Mouse (Mus musculus) c-Kit-positive CD71-negative TER-119-negative erythroid progenitor cells, embryonic 14.5 days (primary cell): ENCODE measurements at regions not wholly inside any gene's neighbourhood (a gene's known extent, or its start where the extent isn't known, plus 50 kb on each side); places are given as distances from the start of the nearest gene placed in this dataset.

ENCODE experiments used
- DNase-seq: peaks from one replicate; pipeline ENCODE4 v3.0.0-alpha.2; 2013; ENCODE audit warnings: low read depth

DNA sequence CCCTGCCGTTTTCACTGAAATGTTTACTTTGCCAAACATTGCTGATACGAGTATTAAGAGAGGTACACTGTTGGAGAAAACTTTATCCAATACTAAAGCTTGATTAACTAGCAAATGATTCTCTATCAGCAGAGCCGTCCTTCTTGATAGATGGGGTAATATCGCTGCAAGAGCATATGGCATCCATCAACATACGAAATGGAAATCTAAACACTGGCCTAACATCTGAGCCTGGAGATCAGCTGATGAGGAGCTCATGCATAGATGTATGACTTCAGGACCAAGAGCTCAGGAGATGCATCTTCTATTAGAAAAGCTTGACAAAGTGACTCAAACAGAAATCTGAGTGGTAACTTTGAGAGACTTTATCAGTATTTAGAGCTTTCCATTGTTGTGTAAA, 666.5 kb downstream of the Defb40 start:
- no peak for DNase-seq

DNA sequence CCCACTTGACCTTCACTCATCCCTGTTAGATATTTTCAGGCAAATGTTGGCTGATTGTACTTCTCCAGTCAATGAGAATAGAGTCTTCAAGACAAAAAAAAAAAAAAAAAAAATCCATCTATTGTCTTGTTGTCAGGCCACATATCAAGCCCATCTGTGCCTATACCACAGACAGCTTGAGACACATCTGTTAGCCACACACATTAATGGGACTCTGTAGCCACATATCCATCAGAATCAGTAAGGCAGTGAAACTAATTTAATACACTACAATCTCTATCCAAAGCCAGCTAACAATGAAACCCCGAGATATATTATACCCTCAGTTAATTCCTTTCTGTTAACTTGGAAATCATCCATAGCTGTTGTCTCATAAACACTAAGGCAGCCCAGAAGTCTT, 667.1 kb downstream of the Defb40 start:
- DNase-seq = no peak

DNA sequence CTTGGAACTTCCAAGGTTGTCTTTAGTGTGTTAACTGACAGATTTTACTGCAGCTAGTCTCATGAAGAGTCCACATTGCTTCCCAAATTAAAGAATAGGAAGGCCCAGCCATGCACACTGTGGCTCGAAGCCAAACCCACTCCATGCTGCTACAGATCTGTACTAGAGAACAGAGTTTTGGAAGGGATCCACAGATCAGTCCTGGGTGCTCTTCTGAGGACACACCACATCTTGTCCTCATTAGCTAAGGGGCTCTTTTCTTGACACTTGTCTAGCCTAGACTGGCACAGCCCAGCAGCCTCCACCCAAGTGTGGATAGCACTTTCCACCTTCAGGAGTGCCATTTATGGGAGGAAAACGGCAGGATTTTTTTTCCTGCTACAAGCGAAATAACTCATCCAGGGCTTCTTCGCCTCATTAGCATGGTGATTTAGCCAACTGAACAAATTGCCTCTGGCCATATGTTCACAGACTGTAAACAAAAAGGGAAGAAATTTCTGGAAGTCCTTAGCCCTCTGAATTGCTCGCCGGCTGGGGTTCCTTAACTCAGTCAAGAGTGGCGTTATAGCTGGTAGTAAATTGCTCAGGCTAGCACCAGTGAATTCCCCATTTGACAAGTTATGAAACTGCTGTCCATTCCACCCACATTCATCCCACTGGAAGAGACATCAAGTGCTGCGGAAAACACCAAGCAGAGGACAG, 690.4 kb downstream of the Defb40 start:
- no peak for DNase-seq

DNA sequence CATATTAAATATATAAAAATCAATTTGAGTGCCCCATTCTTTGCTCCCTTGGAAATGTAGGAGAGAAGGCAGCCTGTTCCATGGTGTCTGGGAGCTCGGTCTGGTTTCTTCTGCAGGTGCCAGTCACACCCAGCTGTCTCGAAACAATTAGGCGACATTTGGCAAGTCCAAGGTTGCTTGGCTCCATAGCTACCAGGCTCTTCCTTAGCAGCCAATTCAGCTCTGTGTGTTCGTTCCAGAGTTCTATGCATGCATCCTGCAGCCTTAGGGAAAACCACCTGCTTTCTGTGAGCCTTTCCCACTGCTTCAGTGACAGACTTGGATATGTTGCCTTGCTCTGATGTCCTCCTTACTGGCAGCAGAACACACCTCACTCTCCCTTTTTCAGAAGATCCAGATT, 698.1 kb downstream of the Defb40 start:
- DNase-seq = no peak

DNA sequence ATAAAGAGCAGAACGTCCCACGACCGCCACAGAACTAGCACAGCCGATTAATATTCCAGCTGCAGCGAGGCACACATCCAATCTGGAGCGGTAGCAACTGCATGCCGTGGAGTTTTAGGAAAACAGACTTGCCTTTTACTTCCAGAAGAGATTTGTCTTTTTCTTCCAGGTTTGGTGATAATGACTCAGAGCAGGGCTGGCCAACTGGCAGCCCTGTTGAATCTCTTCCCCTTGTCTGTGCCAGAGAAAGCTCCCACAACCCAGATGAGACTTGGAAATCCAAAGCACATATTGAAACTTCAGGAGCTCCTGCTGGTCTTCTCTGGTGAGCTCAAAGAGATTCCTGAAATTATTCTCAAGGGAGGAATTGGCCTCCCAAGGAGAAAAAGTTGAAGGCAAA, 709.8 kb downstream of the Defb40 start:
- DNase-seq = no peak

DNA sequence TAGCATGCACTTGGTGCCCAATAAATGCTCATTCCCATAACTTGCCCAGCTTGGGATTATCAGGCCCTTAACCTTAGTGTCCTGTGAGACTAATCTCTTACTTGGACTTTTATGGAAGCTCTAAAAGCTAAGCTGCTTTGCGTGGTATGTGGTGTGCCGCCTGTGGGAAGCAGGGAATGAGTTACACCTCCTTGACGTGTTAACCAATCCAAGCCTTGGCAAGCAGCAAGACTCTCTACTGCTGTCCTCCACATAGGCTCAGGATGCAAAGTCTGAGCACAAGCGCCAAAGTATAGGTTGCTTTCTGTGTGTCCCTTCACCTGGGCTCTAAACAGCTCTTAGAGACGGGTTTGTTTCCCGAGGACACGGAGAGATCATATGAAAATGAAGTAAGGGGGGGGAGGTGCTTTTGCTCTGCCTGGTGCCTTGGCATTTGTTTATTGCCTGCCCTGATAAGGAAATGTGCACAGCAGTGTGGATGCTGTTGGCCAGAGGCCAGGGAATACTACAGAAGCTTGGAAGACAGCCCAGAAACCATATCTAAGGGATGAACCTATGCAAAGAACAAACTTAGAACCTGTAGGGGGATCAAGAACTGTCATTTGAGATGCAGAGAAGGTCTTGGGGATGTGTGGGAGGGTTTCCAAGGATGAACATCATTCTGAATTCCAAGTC, 719.6 kb downstream of the Defb40 start:
- DNase-seq = no peak

DNA sequence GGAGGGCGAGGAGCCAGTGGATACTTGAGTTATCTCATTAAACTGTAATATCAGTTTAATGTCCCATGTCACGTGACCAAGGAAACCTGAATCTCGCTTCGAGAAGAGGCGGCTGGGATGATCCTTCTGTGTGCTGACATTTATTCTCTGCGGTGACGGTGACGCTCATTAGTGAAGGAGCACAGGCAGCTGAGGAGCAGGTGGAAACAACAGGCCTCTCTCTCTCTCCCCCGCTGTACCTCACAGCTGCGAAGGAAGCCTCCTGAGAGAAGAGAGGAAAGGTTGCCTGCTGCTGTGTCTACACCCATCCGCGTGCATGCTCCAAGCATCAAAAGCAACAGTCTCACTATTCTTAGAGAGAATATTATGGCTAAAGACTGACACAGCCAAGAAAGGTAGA, 731.8 kb downstream of the Defb40 start:
- no peak for DNase-seq

DNA sequence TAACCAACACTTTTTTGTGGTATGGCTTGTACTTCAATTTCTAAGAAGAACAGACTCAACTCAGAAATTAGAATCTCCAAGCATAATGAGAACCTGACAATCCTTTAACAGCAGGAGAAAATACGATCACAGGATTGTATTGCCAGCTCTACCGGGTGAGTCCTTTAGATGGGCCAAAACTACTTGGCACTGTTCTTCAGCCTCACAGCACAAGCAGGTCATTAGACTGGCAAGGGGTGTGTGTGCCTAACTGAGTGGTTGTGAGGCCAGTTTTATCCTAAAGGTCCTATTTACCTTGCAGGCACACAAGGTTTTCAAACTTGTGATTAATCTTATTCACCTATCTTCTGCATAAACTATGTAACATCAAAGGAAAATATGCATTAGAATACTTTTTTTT, 760.5 kb downstream of the Defb40 start:
- DNase-seq = no peak

DNA sequence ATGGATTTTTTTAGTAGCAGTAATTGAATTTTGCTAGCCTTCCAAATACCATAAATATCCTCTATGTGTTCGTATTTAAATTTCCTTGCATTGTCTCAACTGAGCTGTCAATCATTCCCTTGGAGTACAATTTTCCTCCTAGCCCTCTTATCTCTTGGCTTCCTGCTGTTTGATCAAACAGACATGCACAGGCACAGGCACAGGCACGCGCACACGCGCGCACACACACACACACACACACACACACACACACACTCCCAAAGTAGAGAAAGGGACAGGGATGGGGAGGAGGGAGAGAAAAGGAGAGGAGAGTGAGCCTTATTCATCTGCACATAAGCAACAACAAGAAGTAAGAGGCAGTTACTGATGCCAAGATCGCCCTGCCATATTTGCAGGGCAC, 760.9 kb downstream of the Defb40 start:
- DNase-seq = no peak

DNA sequence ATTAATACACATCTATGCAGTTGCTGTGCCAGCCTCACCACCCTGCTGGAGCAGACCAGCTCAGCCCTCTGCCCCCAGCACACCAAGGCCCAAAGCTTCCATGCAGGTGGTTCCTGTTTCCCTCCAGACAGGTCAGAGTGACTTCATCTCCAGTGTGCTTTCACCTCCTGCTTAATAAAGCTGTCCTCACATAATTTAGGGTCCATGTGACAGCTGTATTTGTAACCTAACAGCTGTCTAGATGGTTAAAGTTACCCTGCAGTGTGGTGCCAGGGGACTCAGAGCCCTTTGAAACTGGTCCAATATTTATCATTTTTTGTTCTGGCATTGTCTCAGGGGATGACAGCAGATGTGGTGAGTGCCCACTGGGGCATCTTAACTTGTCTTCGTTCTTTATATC, 761.5 kb downstream of the Defb40 start:
- no peak for DNase-seq

DNA sequence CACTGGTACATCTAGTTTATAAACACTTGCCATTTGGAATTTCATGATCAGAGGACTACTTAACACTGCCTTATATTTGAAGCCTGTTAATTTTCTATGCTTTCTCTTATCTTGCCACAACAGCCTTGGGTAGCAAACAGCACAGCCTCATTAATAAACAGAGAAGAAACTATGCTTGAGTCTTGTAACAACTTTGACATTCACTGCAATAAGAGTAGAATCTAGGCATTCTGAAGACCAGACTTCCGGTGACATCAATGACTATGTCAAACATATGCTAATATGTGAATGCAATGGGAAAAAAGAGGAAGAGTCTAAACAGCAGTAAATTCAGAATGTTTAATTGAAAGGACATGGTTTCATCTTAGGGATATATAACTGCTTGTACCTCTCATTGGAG, 768.0 kb downstream of the Defb40 start:
- no peak for DNase-seq

DNA sequence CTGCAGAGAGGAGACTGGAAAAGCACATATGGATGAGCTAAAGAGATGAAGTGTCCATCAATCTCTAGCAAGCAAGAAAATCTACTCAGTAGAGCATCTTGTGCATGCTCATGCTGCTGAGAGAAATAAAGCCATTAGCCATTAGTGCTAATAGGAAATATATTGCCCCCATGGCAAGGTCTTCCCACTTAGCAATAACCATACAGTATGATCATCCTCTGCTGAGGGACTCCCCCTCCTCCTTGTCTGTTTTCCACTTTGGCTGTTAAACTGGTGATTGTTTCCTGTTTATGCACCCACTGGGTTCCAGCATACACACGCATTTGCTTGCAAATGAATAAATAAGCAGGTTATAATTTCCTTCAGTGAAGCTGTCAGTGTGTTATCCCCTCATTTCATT, 769.4 kb downstream of the Defb40 start:
- no peak for DNase-seq

DNA sequence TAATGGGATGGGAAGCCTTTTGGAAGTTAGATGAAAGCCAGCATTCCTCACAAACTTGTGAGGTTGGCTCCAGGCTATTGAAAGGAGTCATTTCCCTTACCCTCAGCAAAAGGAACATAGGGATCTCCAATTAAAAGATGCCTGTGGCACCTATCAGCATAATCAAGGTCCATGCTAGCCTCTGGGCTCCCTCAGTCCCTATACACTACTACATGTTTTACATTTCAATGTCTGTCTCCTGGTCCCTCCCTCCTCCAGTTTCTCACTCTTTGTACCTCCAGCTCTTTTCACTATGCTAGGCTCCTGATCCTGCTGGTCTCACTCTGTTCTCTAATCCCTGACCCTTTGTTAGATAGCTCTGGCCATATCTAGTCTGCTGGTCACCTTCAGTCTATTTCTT, 790.6 kb downstream of the Defb40 start:
- no peak for DNase-seq

DNA sequence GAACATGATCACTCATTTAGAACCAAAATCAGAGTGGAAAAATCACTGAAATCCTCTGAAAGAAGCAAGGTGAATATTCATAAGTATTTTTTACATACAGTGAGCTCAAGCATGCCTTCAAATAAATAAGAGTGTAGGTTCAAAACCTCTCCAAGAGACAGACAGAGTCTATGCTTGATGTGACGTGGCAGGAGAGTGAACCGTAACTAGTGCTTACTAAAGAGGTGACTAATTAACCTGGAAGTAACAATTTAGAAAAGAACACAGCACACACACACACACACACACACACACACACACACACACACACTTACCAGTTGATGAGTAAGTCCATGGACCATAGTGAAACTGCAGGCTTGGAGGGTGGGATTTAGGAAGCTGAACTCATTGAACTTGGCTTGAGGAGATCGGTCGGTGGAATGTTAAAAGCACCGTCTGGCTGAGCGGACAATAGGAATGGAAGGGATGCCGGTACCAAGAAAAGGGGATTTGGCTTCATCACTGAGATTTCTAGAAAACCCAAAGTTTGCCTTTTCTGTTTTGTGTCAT, 802.4 kb downstream of the Defb40 start:
- no peak for DNase-seq

DNA sequence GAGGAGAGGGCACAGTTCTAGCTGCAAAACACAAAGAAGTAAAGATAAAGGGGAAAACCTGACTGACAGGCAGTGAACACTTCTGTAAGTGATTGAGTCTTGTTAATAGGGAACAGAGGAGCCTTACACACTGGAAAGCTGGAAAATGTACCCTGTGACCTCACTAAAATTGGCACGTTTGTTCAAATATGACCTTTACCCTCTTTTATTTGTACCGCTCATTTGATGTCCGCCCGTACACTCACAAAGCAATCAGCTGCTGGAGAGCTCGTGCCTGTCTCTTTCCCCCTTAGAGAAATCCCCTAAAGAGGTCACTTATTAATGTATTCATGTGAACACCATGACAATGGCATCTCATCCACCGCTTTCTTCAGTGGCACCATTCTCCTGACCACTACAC, 819.4 kb downstream of the Defb40 start:
- DNase-seq = no peak

DNA sequence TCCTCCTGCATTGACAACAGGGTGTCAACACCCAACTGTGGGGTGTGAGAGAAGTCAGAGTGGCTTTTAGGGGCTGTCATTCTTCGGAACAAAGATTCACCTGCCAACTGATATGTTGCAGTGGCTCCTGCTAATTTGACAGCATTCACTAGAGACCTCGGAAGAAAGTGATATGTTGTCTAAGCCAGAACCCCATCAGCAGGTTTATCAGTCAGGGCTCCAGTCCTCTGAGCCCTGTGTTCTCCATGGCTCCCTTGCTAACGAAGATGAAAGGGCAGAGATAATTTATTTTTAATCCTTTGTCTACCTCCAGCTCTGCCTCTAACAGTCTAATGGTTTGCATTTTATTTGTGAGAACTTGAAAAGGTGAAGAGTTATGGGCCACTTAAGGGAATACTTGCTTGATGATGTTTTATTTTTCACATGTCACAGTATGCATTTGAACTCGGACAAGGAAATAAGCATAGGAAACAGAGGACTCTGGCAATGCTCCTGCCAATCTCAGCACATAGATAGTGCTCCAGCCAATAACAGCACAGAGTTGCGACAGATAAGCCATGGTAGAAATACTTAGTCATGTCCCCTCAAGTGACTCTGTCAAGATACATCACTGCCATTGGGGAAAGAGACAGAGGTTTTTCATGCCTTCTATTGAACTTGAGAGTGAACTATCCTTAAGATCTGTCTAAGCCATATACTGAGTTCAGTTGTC, 862.6 kb downstream of the Defb40 start:
- no peak for DNase-seq

DNA sequence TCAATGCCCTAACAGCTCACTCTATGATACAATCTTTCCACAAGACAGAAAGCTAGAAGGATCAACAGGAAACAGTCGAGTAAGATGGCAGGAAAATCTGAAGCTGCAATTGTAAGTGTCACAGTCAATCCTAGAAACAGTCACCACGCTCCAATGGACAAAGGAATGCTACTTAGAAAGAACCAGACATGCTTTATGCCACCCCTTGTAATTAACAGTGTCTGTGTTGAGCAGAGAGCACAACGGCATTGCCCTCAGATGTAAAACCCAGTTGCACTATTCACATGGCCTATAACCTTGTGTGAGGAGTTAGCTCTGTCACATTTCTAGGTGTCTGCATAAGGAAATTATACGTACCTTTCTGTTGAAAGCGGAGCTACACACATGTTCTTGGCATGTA, 864.8 kb downstream of the Defb40 start:
- no peak for DNase-seq

DNA sequence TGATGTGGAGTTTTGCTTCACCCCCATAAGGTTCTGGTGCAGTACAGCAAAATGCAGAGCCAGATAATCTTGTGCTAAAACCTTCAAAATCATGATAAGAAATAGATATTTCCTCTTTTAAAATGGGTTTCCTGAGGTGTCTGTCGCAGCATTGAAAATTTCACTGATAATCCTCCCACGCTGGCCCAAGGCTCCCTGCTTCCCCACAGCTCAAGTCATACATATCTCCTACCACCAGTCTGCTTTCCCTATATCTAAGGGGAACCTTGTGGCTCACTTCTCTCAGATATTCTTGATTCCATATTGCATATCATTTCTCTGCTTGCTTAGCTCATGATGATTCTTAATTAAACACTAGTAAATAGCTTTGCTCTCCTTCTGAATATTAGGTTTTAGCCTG, 868.6 kb downstream of the Defb40 start:
- DNase-seq = no peak

DNA sequence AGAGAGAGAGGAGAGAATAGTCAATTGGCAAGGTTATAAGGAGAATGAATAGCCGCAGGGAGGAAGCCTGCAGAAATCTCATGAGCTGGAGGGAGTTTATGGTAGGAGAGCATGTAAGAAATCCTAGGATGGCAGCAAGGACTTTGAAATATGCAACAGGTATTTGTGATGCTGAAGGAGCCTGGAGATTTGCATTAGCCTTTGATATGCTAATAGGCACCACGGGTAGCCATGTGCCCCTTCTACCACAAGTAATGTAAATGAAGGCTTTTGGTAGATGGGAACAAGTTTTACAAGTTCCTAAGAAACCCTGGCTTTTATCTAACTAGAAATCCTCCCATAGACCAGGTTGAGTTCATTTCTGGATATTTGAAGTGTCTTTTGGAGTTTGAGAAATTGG, 871.2 kb downstream of the Defb40 start:
- no peak for DNase-seq

DNA sequence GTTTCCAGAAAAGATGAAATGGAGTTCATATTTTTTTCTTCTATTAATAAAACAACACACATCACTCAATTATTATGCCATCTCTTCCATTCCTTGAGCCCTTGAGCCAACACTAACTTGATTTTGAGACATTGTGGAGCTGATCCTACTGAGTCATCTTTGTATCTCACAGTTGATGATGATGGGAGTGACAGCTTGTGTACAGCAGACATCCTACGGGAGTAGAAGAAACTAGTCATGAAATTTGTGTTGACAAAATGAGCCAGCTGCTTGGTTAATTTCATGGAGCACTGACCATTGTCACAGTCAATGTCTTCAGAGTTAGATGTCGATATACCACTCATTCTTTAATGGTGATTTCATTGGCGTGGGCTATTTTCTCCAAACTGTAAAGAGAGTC, 912.6 kb downstream of the Defb40 start:
- no peak for DNase-seq

DNA sequence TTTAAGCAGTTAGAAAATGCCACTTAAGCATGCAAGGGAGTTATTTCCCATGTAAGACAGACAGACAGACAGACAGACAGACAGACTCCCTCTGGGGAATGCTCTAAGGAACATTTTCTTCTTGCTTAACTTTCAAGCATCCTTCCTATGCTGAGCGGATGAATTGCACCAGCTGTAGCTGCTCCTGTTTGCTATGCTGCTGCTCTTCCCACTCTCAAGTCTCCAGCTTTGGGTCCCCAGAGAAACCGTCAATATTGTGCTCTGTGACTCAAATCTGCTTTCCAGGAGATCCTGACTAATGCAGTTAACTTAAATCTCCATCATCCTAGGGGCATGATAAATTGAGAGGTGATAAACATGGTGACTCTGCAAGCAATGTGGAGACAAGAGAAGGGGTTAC, 918.5 kb downstream of the Defb40 start:
- DNase-seq = no peak

DNA sequence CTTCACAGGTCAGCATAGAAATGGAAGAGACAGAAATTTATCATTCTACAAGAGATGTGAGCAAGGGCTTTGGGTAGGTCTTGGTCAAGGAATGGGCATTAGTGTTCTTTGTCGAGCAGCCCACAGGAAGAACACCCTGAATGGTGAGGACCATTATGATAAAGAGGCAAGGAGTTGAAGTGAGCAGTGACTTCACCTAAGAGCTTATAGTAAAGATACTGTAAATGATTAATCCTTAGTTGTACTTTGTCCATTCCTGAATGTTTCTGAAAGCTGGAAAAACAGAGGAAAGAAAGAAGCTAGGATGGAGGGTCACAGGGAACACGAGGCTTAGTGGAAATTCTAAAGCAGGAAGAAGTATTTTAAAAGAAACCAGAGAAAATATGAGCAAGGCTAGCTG, 956.9 kb downstream of the Defb40 start:
- DNase-seq = no peak

DNA sequence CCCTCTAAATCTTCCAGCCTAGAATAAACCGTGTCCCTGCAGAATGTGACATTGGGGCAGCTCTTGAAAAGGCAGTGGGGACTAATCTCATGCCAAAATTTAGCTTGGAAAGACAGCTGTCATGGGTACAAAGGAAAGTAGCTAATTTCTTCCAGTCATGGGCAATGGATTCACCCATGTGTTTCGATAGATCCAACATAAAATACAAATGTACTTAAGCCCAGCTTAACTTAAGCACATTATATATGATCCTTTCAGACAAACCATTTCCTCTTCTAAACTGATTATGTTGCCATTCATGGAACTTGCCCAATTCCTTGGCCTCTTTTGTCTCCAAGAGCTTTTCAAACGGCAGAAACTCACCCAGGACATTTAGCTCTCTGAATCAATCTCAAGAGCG, 970.5 kb downstream of the Defb40 start:
- no peak for DNase-seq
